Mouse (Mus musculus): ENCODE results near the gene Mdm4.

- TF ChIP-seq POLR2A (IDR thresholded peaks at IDR 0.05; ENCODE audit: insufficient read depth, low read length) (no peak), CTCF (IDR thresholded peaks at IDR 0.05; ENCODE audit: low read depth, low read length) (no peak)
These were observed 38.8 kb downstream of the Mdm4 start for GRCm38 (mm10) chr1:132991580-132991979.
